ENCODE assay signal across 9 mouse cellular contexts in the genomic region with DNA sequence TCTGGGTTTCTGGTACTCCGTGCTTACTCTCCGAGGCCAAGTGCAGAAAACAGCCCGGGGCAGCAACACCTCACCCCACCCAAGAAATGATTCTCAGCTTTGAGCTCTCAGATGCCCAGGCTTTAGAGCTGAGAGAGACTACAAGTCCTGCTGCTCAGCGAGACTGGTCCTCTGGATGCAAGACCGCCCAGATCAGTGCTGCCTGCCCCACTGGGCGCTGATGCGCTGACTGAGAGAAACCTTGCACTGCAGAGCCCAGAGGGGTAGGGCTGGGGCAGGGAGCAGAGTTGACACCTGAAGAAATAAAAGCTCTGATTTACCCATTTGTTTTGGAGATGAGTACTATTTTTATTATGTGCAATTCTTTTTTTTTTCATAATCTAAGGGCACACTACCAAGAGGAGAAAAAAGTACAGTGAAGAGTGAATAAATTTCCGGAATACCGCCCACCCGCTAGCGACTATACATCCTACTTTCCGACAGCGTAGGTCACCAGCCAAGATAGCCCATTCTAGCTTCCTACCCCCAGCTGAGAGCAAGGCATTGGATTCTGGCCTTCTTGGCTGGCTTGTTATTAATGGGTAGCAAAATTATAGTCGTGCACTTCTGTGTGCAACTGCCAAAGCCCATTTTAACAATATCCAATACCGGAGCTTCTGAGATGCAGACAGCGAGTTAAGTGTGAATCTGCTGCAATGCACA. TPM values are rescaled to one million over a fixed set of nuclear protein-coding genes. Genes with fewer than 3 reads are reported as not detected.
A peak's percentile ranks its signal among the peaks of the same experiment; 100 is the strongest.
DNase-seq lines count a peak whose midpoint lies in the region; ATAC-seq and TF ChIP-seq lines count a peak whose summit lies in the region.
"Had no signal": no experiment of that assay in that cellular context is flagged by ENCODE, and none has a peak within 500 bp of the region (broad histone marks: within the 10 kb centered on the region; RNA-seq: fewer than 3 reads in every experiment).

A gene (minus strand): TSS at position 243 of the 702 bp plus-strand sequence.

- WGBS in hindbrain, embryonic 11.5 days: 22% methylated on average over 16 of the region's 16 CpGs
- 28% methylated on average over 16 of the region's 16 CpGs for WGBS in liver, embryonic 15.5 days (ENCODE audit: insufficient replicate concordance)

- H3K9ac ChIP-seq in hindbrain, embryonic 11.5 days (ENCODE audit: low read depth, low read length): peak within 1 kb of the TSS; percentile 70
- H3K9ac ChIP-seq in liver, embryonic 15.5 days: no peak within 1 kb of the TSS

- 0 out of 2 replicates have a peak, but pooled peaks cover 2% of the 10 kb centered on the region for H3K4me1 ChIP-seq in hindbrain, embryonic 11.5 days (replicated peaks; ENCODE audit: control insufficient read depth, insufficient read depth, low read length)
- H3K4me1 ChIP-seq in liver, embryonic 15.5 days (replicated peaks): no peaks in the 10 kb centered on the region

- ATAC-seq in hindbrain, embryonic 11.5 days (ENCODE audit: low FRiP score): peak; percentile 69
- ATAC-seq in liver, embryonic 15.5 days (ENCODE audit: insufficient read depth): no peak

- H3K27me3 ChIP-seq in hindbrain, embryonic 11.5 days (ENCODE audit: control insufficient read depth, insufficient read depth, low read length): peaks cover 17% of the 10 kb centered on the region; the same call in 1 of the 2 replicates
- H3K27me3 ChIP-seq in liver, embryonic 15.5 days: peaks cover 57% of the 10 kb centered on the region

- peak within 1 kb of the TSS; percentile 73 for H3K4me3 ChIP-seq in gastrocnemius, adult 2 months
- H3K4me3 ChIP-seq in hindbrain, embryonic 11.5 days (ENCODE audit: low read depth, low read length): peak within 1 kb of the TSS; percentile 53
- peak within 1 kb of the TSS; percentile 10; the same call in 1 of the 2 replicates for H3K4me3 ChIP-seq in liver, embryonic 15.5 days (replicated peaks)

- intact Hi-C loops in gastrocnemius, adult 2 months (cut with DNase I): no loop called here

- H3K27ac ChIP-seq in gastrocnemius, adult 2 months: peak within 1 kb of the TSS; percentile 69
- peak within 1 kb of the TSS; percentile 6; the same call in 1 of the 2 replicates for H3K27ac ChIP-seq in hindbrain, embryonic 11.5 days (ENCODE audit: low read depth, low read length)
- no peak within 1 kb of the TSS for H3K27ac ChIP-seq in liver, embryonic 15.5 days (replicated peaks)

- H3K4me2 ChIP-seq in hindbrain, embryonic 11.5 days (replicated peaks; ENCODE audit: low read depth, low read length): peak within 1 kb of the TSS; percentile 96
- peak within 1 kb of the TSS; percentile 33 for H3K4me2 ChIP-seq in liver, embryonic 15.5 days

- H3K9me3 ChIP-seq in hindbrain, embryonic 11.5 days (ENCODE audit: control insufficient read depth, low read length): no peaks in the 10 kb centered on the region
- H3K9me3 ChIP-seq in liver, embryonic 15.5 days (replicated peaks): no peaks in the 10 kb centered on the region

- no peak for TF ChIP-seq CTCF in gastrocnemius, adult 2 months (IDR thresholded peaks at IDR 0.05)

- DNase-seq in gastrocnemius, adult 2 months: no peak
- no peak for DNase-seq in gastrocnemius, adult 8-10 months (ENCODE audit: low spot score in 2 of 2)
- peak; percentile 50 for DNase-seq in right cerebral cortex, postnatal 14 days
- DNase-seq in right cerebral cortex, postnatal 36 days (ENCODE audit: low spot score in 2 of 2): no peak
- peak; percentile 16 for DNase-seq in hindbrain, embryonic 11.5 days (ENCODE audit: low spot score)
- DNase-seq in adrenal gland, postnatal 10 days: no peak
- DNase-seq in urinary bladder, postnatal 36 days (ENCODE audit: low spot score in 2 of 2): no peak

- no peaks in the 10 kb centered on the region for H3K36me3 ChIP-seq in hindbrain, embryonic 11.5 days (ENCODE audit: control insufficient read depth, insufficient read depth, low read length)
- H3K36me3 ChIP-seq in liver, embryonic 15.5 days (replicated peaks): no peaks in the 10 kb centered on the region

RNA-seq across cellular contexts. Expression of the gene that starts here (rescaled TPM):
- total RNA-seq in gastrocnemius, adult 2 months (2021): 10 to 100 TPM in 1 of 2 experiments, 1 to 10 TPM in 1; 9.5 to 25.4 TPM
- total RNA-seq in gastrocnemius, adult 8-10 months (2022): 1 to 10 TPM; 4.6 to 6.0 (median 5.1) TPM
- polyA plus RNA-seq in hindbrain, embryonic 11.5 days (2014; fragmentation: Nextera tagmentation; extraction: Ambion mirVana): 6.0 and 6.8 TPM in 2 replicates
- 0.58 and 0.77 TPM in 2 replicates for polyA plus RNA-seq in liver, embryonic 15.5 days (2015; fragmentation: Nextera tagmentation; extraction: Ambion mirVana)
- total RNA-seq in adrenal gland, postnatal 10 days (2021): 1 to 10 TPM; 1.4 to 2.7 TPM
- polyA plus RNA-seq: liver, adult 2 months had no signal

Comparison
In these comparisons a context has a peak if more than half of its experiments do, and no peak if none do; other contexts are left out.
1. DNase-seq: peak in right cerebral cortex, postnatal 14 days (single experiment) and hindbrain, embryonic 11.5 days (single experiment); none in gastrocnemius, adult 2 months (single experiment), gastrocnemius, adult 8-10 months (0 of 2), right cerebral cortex, postnatal 36 days (0 of 2), adrenal gland, postnatal 10 days (single experiment) and urinary bladder, postnatal 36 days (0 of 2).
2. H3K4me3 ChIP-seq: peak in every context shown above with its lines; median percentile 73 in gastrocnemius, adult 2 months; 53 in hindbrain, embryonic 11.5 days; 10 in liver, embryonic 15.5 days.